7 mouse cellular contexts compared by ENCODE assay signal in genomic region chr10:81427327-81427726, GRCm38 (mm10). TPM values are rescaled to one million over a fixed set of nuclear protein-coding genes. Genes with fewer than 3 reads are reported as not detected.
DNase-seq lines count a peak whose midpoint lies in the region; ATAC-seq and TF ChIP-seq lines count a peak whose summit lies in the region.

No protein-coding gene starts in this region.

- H3K27ac ChIP-seq in left cerebral cortex, adult 2 months, result peak overlapping the region; percentile 98
- H3K27ac ChIP-seq in embryonic facial prominence, embryonic 11.5 days (replicated peaks; ENCODE audit: low read depth, low read length), result no peak overlapping the region
- H3K27ac ChIP-seq in forebrain, embryonic 16.5 days (ENCODE audit: low read length), result no peak overlapping the region
- H3K27ac ChIP-seq in midbrain, embryonic 10.5 days (replicated peaks), result no peak overlapping the region

- H3K9ac ChIP-seq in embryonic facial prominence, embryonic 11.5 days (replicated peaks; ENCODE audit: low read length), result peak overlapping the region; percentile 62; the same call in 1 of the 2 replicates
- peak overlapping the region; percentile 58; the same call in 1 of the 2 replicates for H3K9ac ChIP-seq in forebrain, embryonic 16.5 days (replicated peaks; ENCODE audit: low read depth, low read length)

- intact Hi-C loops in left cerebral cortex, adult 2 months (cut with DNase I), result loop anchor here (2.0 kb wide), 1 partner anchor 15 kb away; no protein-coding TSS in a partner anchor

- peak in 1 of 2 experiments; percentile 8 for DNase-seq in left cerebral cortex, adult 2 months (ENCODE audit: extremely low spot score in 1 of 2, low spot score in 2 of 2)
- no peak for DNase-seq in left cerebral cortex, adult 11 months (ENCODE audit: low spot score)
- no peak for DNase-seq in embryonic facial prominence, embryonic 11.5 days (ENCODE audit: low spot score)
- DNase-seq in midbrain, embryonic 10.5 days (ENCODE audit: low spot score), result no peak
- DNase-seq in spleen, adult 18-20 months, result no peak
- DNase-seq in spleen, postnatal 14 days (ENCODE audit: low spot score in 2 of 2), result no peak

- peak overlapping the region; percentile 74 for H3K4me2 ChIP-seq in embryonic facial prominence, embryonic 11.5 days (ENCODE audit: low read depth, low read length)
- peak overlapping the region; percentile 67 for H3K4me2 ChIP-seq in forebrain, embryonic 16.5 days (ENCODE audit: low read length)

- H3K4me1 ChIP-seq in embryonic facial prominence, embryonic 11.5 days (ENCODE audit: control insufficient read depth, insufficient read depth, low read length), result peaks cover 6% of the 10 kb centered on the region
- H3K4me1 ChIP-seq in forebrain, embryonic 16.5 days (replicated peaks; ENCODE audit: control insufficient read depth, insufficient read depth, low read length), result peaks cover 47% of the 10 kb centered on the region
- H3K4me1 ChIP-seq in midbrain, embryonic 10.5 days, result peaks cover 55% of the 10 kb centered on the region

- peaks cover 31% of the 10 kb centered on the region for H3K27me3 ChIP-seq in embryonic facial prominence, embryonic 11.5 days (ENCODE audit: control insufficient read depth, insufficient read depth, low read length)
- peaks cover 3% of the 10 kb centered on the region; the same call in 1 of the 2 replicates for H3K27me3 ChIP-seq in forebrain, embryonic 16.5 days (replicated peaks; ENCODE audit: control insufficient read depth, insufficient read depth, low read length)
- H3K27me3 ChIP-seq in midbrain, embryonic 10.5 days (ENCODE audit: low read depth, poor library complexity, severe bottlenecking), result peaks cover 88% of the 10 kb centered on the region

- no peak for ATAC-seq in embryonic facial prominence, embryonic 11.5 days (replicated peaks; ENCODE audit: insufficient number of reproducible peaks, low FRiP score, low TSS enrichment, low read depth)
- no peak for ATAC-seq in forebrain, embryonic 16.5 days

- no peaks in the 10 kb centered on the region for H3K9me3 ChIP-seq in embryonic facial prominence, embryonic 11.5 days (replicated peaks; ENCODE audit: control insufficient read depth, low read length)
- no peaks in the 10 kb centered on the region for H3K9me3 ChIP-seq in forebrain, embryonic 16.5 days (ENCODE audit: control insufficient read depth, low read length)
- H3K9me3 ChIP-seq in midbrain, embryonic 10.5 days (replicated peaks), result no peaks in the 10 kb centered on the region; the same call in 1 of the 2 replicates

- 27% methylated on average over 3 of the region's 3 CpGs for WGBS in embryonic facial prominence, embryonic 11.5 days
- 31% methylated on average over 3 of the region's 3 CpGs for WGBS in forebrain, embryonic 16.5 days
- WGBS in midbrain, embryonic 10.5 days, result 38% methylated on average over 3 of the region's 3 CpGs

- no peaks in the 10 kb centered on the region for H3K36me3 ChIP-seq in embryonic facial prominence, embryonic 11.5 days (replicated peaks; ENCODE audit: control insufficient read depth, insufficient read depth, low read depth, low read length)
- no peaks in the 10 kb centered on the region for H3K36me3 ChIP-seq in forebrain, embryonic 16.5 days (ENCODE audit: control insufficient read depth, insufficient read depth)
- H3K36me3 ChIP-seq in midbrain, embryonic 10.5 days, result no peaks in the 10 kb centered on the region

- TF ChIP-seq CTCF in left cerebral cortex, adult 2 months (IDR thresholded peaks at IDR 0.05), result no peak

- peak overlapping the region; percentile 88 for H3K4me3 ChIP-seq in left cerebral cortex, adult 2 months
- peak overlapping the region; percentile 41 for H3K4me3 ChIP-seq in embryonic facial prominence, embryonic 11.5 days (ENCODE audit: low read depth, low read length)
- H3K4me3 ChIP-seq in forebrain, embryonic 16.5 days (replicated peaks; ENCODE audit: low read length), result peak overlapping the region; percentile 45
- peak overlapping the region; percentile 45 for H3K4me3 ChIP-seq in midbrain, embryonic 10.5 days

RNA-seq across cellular contexts. Expression of gene Nfic, which starts 28.1 kb away (rescaled TPM):
- 10 to 100 TPM; 93.4 to 94.9 TPM for total RNA-seq in left cerebral cortex, adult 2 months (2021)
- polyA plus RNA-seq in embryonic facial prominence, embryonic 11.5 days (2014; fragmentation: Nextera tagmentation; extraction: Ambion mirVana), result 13.1 and 16.1 TPM in 2 replicates
- polyA plus RNA-seq in forebrain, embryonic 16.5 days (2015; fragmentation: Nextera tagmentation; extraction: Ambion mirVana), result 25.4 and 27.0 TPM in 2 replicates
- polyA plus RNA-seq in midbrain, embryonic 10.5 days (2016; fragmentation: Nextera tagmentation; extraction: Ambion mirVana), result 8.7 and 11.7 TPM in 2 replicates

RNA-seq across cellular contexts. Expression of gene Smim24, which starts 34.5 kb away (rescaled TPM):
- 1 to 10 TPM; 1.3 to 1.4 TPM for total RNA-seq in left cerebral cortex, adult 2 months (2021)
- polyA plus RNA-seq in embryonic facial prominence, embryonic 11.5 days (2014; fragmentation: Nextera tagmentation; extraction: Ambion mirVana), result 3.4 and 4.1 TPM in 2 replicates
- 1.2 and 1.8 TPM in 2 replicates for polyA plus RNA-seq in forebrain, embryonic 16.5 days (2015; fragmentation: Nextera tagmentation; extraction: Ambion mirVana)
- 1.7 and 2.3 TPM in 2 replicates for polyA plus RNA-seq in midbrain, embryonic 10.5 days (2016; fragmentation: Nextera tagmentation; extraction: Ambion mirVana)

RNA-seq across cellular contexts. Expression of gene Gm48552, which starts 38.5 kb away (rescaled TPM):
- 1 to 10 TPM; 5.1 to 7.1 TPM for total RNA-seq in left cerebral cortex, adult 2 months (2021)
- polyA plus RNA-seq in embryonic facial prominence, embryonic 11.5 days (2014; fragmentation: Nextera tagmentation; extraction: Ambion mirVana), result 0.63 TPM in 1 of 2 replicates, not detected in the other
- 1.0 and 2.2 TPM in 2 replicates for polyA plus RNA-seq in forebrain, embryonic 16.5 days (2015; fragmentation: Nextera tagmentation; extraction: Ambion mirVana)
- 1.7 and 2.9 TPM in 2 replicates for polyA plus RNA-seq in midbrain, embryonic 10.5 days (2016; fragmentation: Nextera tagmentation; extraction: Ambion mirVana)

RNA-seq across cellular contexts. Expression of gene Gm48551, which starts 43.1 kb away (rescaled TPM):
- 1 to 10 TPM; 2.0 to 3.4 TPM for total RNA-seq in left cerebral cortex, adult 2 months (2021)
- 2.5 and 4.1 TPM in 2 replicates for polyA plus RNA-seq in embryonic facial prominence, embryonic 11.5 days (2014; fragmentation: Nextera tagmentation; extraction: Ambion mirVana)
- polyA plus RNA-seq in forebrain, embryonic 16.5 days (2015; fragmentation: Nextera tagmentation; extraction: Ambion mirVana), result 6.2 and 8.8 TPM in 2 replicates
- polyA plus RNA-seq in midbrain, embryonic 10.5 days (2016; fragmentation: Nextera tagmentation; extraction: Ambion mirVana), result 2.9 and 3.4 TPM in 2 replicates

RNA-seq across cellular contexts. Expression of gene Dohh, which starts 43.1 kb away (rescaled TPM):
- 10 to 100 TPM; 87.1 to 95.1 TPM for total RNA-seq in left cerebral cortex, adult 2 months (2021)
- 45.0 and 52.5 TPM in 2 replicates for polyA plus RNA-seq in embryonic facial prominence, embryonic 11.5 days (2014; fragmentation: Nextera tagmentation; extraction: Ambion mirVana)
- polyA plus RNA-seq in forebrain, embryonic 16.5 days (2015; fragmentation: Nextera tagmentation; extraction: Ambion mirVana), result 86.0 and 91.0 TPM in 2 replicates
- polyA plus RNA-seq in midbrain, embryonic 10.5 days (2016; fragmentation: Nextera tagmentation; extraction: Ambion mirVana), result 93.4 and 98.7 TPM in 2 replicates
